Mouse (Mus musculus) midbrain, embryonic 12.5 days (tissue): ENCODE results near the gene Selenop. TPM values are rescaled to one million over a fixed set of nuclear protein-coding genes. Genes with fewer than 3 reads are reported as not detected.
"Not testable (repeated sequence)": the region's sequence is repeated elsewhere in the genome, so short reads cannot be mapped to it uniquely, and the experiment has no call there.

ENCODE experiments used
- ATAC-seq: fragments of 200-750 bp; cut with Nextera tagmentation; 2 replicates; pipeline ENCODE4 v1.8.0; 2017; ENCODE audit warnings: low read depth, moderate TSS enrichment, moderate library complexity; ENCODE audit not compliant: low FRiP score
- H3K27ac ChIP-seq: fragments of 300-500 bp; sonication (generic); replicated peaks from 2 replicates; pipeline ENCODE4 v1.5.1; 2016; ENCODE audit warnings: mild to moderate bottlenecking
- H3K27me3 ChIP-seq: fragments of 300-500 bp; sonication (generic); 2 replicates; pipeline ENCODE4 v1.6.1; 2016; ENCODE audit warnings: mild to moderate bottlenecking
- H3K36me3 ChIP-seq: fragments of 300-500 bp; sonication (generic); 2 replicates; pipeline ENCODE4 v1.6.1; 2016
- H3K4me1 ChIP-seq: fragments of 300-500 bp; sonication (generic); 2 replicates; pipeline ENCODE4 v1.6.1; 2016
- H3K4me2 ChIP-seq: fragments of 300-500 bp; sonication (generic); replicated peaks from 2 replicates; pipeline ENCODE4 v1.6.1; 2016; ENCODE audit warnings: mild to moderate bottlenecking, moderate library complexity
- H3K4me3 ChIP-seq: fragments of 300-500 bp; sonication (generic); 2 replicates; pipeline ENCODE4 v1.5.1; 2016; ENCODE audit warnings: mild to moderate bottlenecking
- H3K9ac ChIP-seq: fragments of 300-500 bp; sonication (generic); replicated peaks from 2 replicates; pipeline ENCODE4 v1.6.1; 2016; ENCODE audit warnings: mild to moderate bottlenecking, moderate library complexity
- H3K9me3 ChIP-seq: fragments of 300-500 bp; sonication (generic); 2 replicates; pipeline ENCODE4 v1.6.1; 2016; ENCODE audit warnings: mild to moderate bottlenecking
- WGBS: fragments of 180-500 bp; shearing (Covaris S2); methylation state at CpG from one replicate; pipeline ENCODE4 v1.1.7; 2016; 5-methylcytosine and 5-hydroxymethylcytosine counted together
- polyA plus RNA-seq: library from polyadenylated mRNA; unstranded; fragments of >200 nt; fragmentation: Nextera tagmentation; extraction: Ambion mirVana; gene quantifications from 2 replicates; pipeline ENCODE4 v1.2.1, GENCODE M21; 2016

Selenop gene
- 77.3 and 86.8 TPM in 2 replicates for polyA plus RNA-seq

DNA sequence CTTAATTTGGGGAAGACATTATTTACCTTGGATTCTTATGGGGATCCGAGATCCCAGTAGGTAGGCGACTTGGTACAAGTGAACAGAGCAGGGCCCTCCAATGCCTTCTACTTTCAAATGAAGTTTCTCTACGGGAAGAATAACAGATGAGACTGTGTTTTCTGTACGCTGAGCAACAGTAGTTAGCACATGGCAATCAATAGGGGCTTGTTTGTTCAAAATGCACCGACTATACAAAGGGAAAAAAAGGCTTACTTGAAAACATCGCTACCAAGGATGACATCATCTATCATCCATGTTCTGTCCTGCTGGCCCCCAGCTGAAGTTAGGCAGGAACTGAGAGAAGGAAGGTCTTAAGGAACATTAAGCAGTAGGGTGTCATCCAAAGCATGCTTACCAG lies at the start of gene Selenop:
Gene Selenop (plus strand): TSS at position 301 of the 400 bp plus-strand sequence.
- Histone ChIP-seq H3K9ac (no peak within 1 kb of the TSS), H3K27me3 (no peaks in the 10 kb centered on the region), H3K9me3 (no peaks in the 10 kb centered on the region), H3K27ac (no peak within 1 kb of the TSS), H3K4me2 (no peak within 1 kb of the TSS), H3K36me3 (no peaks in the 10 kb centered on the region), H3K4me1 (peaks cover 8% of the 10 kb centered on the region; the same call in 1 of the 2 replicates), H3K4me3 (no peak within 1 kb of the TSS)
- 90% methylated on average over 6 of the region's 6 CpGs for WGBS
- no peak for ATAC-seq

DNA sequence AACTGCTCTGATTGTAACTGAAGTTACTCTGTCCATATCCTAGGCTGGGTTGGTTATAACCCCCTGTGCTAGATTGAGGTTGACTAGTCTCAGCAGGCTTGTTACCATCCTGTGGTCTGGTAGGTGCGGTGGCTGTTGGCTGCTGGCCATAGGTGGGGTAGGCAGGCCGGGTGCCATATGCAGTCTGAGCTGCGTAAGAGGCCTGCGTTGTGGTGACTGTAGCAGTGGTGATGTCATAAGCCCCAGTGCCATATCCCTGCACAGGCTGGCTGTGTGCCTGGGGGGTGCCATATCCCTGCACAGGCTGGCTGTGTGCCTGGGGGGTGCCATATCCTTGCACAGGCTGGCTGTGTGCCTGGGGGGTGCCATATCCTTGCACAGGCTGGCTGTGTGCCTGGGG lies 49.7 kb upstream of the Selenop start:
- not testable (repeated sequence) for H3K27ac ChIP-seq, H3K4me1 ChIP-seq, H3K27me3 ChIP-seq, ATAC-seq, H3K36me3 ChIP-seq, H3K9me3 ChIP-seq, H3K9ac ChIP-seq, H3K4me3 ChIP-seq, H3K4me2 ChIP-seq
- WGBS, result 97% methylated on average over 4 of the region's 4 CpGs

DNA sequence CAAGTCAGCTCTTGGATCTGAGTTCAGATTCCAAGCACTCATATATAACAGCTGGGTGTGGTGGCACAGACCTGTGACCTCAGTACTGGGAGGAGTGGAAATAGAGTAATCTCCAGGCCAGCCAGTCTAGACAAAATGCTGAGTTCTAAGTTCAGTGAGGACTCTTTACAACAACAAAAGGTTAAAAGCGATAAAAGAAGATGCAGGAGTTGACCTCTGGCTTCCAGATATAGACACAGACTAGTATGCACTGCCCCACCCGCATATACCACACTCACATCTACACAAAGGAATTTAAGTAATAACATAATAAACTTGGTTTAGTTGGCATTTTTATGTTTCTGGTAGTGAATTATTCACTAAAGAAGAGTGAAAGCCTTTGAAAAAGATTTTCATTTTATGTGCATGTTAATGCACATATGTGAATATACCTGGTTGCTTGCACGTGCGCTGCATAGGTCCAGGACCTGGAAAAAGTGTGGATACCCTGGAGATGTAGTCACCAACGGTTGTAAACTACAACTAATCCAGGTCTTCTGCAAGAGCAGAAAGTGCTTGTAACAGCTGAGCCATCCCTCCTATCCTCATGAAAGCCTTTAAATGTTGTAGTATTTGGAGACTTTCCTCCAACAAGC lies 45.4 kb upstream of the Selenop start:
- Histone ChIP-seq H3K27ac (no peak overlapping the region), H3K4me1 (no peaks in the 10 kb centered on the region), H3K36me3 (no peaks in the 10 kb centered on the region), H3K9ac (no peak overlapping the region), H3K4me2 (no peak overlapping the region), H3K4me3 (no peak overlapping the region), H3K9me3 (no peaks in the 10 kb centered on the region), H3K27me3 (no peaks in the 10 kb centered on the region)
- no peak for ATAC-seq
- 90% methylated on average over 5 of the region's 5 CpGs for WGBS

DNA sequence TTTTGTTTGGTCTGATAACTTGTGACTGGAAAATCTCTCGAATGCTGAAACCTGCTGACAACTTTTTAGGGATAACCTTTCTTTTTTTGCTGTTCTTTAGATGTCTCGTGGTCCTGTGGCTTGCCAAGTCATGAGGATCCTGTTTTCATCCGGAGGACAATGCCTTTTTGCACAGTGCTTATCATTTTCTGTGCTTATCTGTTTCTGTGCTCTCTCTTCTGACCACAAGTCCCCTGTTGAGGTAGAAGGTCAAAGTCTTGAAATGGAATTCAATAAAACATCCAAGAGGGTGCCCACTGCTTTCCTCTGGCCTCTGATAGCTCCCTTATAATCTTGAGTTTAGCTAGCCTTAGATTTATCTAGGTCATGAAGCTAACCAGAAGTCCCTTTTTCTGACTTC lies 41.8 kb upstream of the Selenop start:
- no peak for ATAC-seq
- Histone ChIP-seq H3K9ac (no peak overlapping the region), H3K27ac (no peak overlapping the region), H3K36me3 (no peaks in the 10 kb centered on the region), H3K4me1 (no peaks in the 10 kb centered on the region), H3K4me2 (no peak overlapping the region), H3K27me3 (no peaks in the 10 kb centered on the region), H3K9me3 (no peaks in the 10 kb centered on the region), H3K4me3 (no peak overlapping the region)
- whole genome bisulfite sequencing, result 73% methylated on average over 3 of the region's 3 CpGs

DNA sequence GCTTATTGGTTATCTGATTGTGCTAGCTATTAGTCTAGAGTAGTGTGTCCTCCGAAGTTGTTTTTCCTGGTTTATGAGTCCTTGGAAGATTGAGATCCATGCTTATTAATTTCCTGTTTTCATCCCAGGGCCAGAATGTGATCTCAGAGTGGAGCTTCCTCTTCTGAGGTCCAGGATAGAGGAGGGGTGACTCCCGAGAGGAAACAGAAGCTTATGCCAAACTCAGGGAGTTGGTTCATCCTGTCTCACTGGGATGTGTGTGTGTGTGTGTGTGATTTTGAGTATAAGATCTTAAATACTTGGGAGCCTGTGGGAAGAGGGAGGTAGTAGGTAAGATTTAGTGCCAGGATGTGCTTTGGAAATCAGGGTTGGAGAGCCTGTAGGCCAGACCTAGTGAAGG lies 40.2 kb upstream of the Selenop start:
- no peak for ATAC-seq
- Histone ChIP-seq H3K4me3 (no peak overlapping the region), H3K4me1 (0 out of 2 replicates have a peak, but pooled peaks cover 4% of the 10 kb centered on the region), H3K27me3 (no peaks in the 10 kb centered on the region), H3K4me2 (no peak overlapping the region), H3K27ac (no peak overlapping the region), H3K36me3 (no peaks in the 10 kb centered on the region), H3K9me3 (no peaks in the 10 kb centered on the region), H3K9ac (no peak overlapping the region)
- 80% methylated on average over 2 of the region's 2 CpGs for WGBS

DNA sequence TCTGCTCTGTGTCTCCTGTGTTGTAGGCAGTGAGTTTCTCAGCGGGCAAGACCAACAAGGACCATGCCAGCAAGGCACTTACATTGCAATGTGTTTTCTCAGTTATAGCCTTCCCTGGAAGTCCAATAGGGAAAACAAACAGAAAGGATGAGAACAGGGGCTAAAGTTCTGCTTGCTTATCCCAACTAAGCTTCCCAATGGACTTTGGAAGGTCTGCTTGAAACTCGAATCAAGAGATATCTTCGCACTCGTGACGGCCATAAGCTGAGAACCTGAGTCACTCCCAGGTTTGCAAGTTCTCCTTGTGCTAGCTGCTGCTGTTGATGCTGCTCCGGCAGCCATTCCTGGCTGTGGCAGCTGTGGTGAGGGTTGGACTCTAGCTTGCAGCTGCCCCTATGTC lies 39.4 kb upstream of the Selenop start:
- H3K4me3 ChIP-seq, result no peak overlapping the region
- H3K9ac ChIP-seq, result no peak overlapping the region
- 0 out of 2 replicates have a peak, but pooled peaks cover 4% of the 10 kb centered on the region for H3K4me1 ChIP-seq
- no peak overlapping the region for H3K27ac ChIP-seq
- no peak for ATAC-seq
- 91% methylated on average over 6 of the region's 6 CpGs for WGBS
- no peaks in the 10 kb centered on the region for H3K27me3 ChIP-seq
- no peaks in the 10 kb centered on the region for H3K9me3 ChIP-seq
- no peak overlapping the region for H3K4me2 ChIP-seq
- no peaks in the 10 kb centered on the region for H3K36me3 ChIP-seq

DNA sequence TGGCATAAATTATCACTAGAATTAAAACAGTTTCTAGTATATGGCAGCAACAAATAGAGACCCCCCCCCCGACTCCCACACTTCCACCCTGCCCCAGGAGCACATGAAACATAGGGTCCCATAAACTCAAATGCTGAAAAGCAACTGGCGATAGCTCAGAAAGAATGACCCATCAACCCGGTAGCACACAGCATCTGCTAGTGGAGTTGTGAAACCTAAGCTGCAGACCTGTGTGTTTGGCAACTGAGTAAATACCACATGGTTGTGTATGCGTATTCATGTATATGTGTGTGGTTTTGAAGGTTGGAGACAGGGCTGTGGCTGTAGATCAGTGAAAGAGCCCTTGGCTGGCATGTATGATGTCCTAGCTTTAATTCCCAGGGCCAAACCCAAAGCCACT lies 37.3 kb upstream of the Selenop start:
- 0 out of 2 replicates have a peak, but pooled peaks cover 4% of the 10 kb centered on the region for H3K4me1 ChIP-seq
- no peak overlapping the region for H3K9ac ChIP-seq
- no peak for ATAC-seq
- H3K27ac ChIP-seq, result no peak overlapping the region
- H3K36me3 ChIP-seq, result no peaks in the 10 kb centered on the region
- no peak overlapping the region for H3K4me2 ChIP-seq
- WGBS, result 86% methylated on average over 4 of the region's 4 CpGs
- no peak overlapping the region for H3K4me3 ChIP-seq
- no peaks in the 10 kb centered on the region for H3K27me3 ChIP-seq
- no peaks in the 10 kb centered on the region for H3K9me3 ChIP-seq

DNA sequence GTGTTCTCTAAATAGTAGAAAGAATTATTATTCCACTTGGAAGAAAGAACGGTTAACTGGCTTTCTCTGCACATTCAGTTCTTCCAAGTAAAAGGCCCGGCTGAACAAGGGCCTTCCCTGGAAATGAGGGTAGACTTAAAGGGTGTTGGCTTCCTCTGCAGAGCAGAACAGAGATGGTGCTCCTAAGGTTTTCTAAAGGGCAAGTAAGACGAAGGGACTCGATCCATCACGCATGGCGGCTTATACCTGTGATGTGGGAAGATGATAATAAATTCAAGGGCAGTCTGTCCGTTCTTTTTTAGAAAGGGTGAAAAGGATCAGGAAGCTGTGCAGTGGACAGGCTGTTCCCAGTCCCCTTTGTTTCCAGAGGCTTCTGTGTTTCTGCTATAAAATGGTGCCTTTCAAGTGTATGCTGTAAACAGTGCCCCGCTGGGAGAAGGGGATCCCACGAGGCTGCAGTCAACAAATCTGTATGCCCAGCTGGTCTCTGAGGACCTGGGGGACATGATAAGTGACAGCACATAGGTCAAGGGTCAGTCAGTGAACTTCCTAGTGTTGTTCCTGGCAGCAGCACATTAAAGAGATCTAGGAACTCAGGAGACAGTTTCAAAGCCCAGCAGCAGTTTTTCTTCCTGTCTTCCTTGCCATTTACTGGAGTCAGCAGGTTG lies 36.0 kb upstream of the Selenop start:
- Histone ChIP-seq H3K36me3 (no peaks in the 10 kb centered on the region), H3K9ac (no peak overlapping the region), H3K9me3 (no peaks in the 10 kb centered on the region), H3K27ac (no peak overlapping the region), H3K27me3 (no peaks in the 10 kb centered on the region), H3K4me3 (no peak overlapping the region), H3K4me2 (no peak overlapping the region), H3K4me1 (0 out of 2 replicates have a peak, but pooled peaks cover 4% of the 10 kb centered on the region)
- WGBS, result 40% methylated on average over 9 of the region's 9 CpGs
- no peak for ATAC-seq

DNA sequence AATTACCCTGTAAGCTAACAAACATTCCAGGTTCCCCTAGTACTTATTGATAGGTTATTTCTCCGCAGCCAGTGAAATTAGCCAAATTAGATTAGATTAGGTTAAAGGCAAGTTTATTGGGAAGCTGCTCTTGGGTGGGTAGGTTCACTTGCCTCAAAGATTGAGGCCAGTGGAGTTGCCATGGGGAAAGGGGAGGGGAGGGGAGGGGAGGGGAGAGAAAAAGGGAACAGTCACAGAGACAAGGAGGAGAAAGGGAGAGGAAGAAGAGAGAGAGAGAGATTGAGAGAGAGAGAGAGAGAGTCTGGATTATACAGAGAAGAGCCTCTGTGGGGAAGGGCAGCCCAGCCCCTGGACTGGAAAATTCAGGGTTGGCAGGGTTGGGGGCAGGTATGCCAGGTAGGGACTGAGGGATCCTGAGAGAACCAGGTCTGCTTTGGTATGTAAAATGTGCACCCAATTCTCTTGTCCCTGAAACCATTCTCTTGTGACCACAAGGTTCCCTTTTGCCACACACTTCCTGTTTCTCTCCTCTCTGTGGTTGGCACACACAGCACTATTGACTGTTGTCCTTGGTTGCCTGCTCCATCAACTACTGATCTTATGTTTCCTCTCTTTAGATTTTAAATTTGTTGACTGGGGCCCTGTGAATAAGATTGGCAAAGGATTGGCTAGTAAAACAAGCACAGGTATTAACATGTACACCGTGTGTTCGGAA lies 34.4 kb upstream of the Selenop start:
- Histone ChIP-seq H3K9ac (no peak overlapping the region), H3K36me3 (no peaks in the 10 kb centered on the region), H3K4me2 (no peak overlapping the region), H3K27me3 (no peaks in the 10 kb centered on the region), H3K4me1 (0 out of 2 replicates have a peak, but pooled peaks cover 4% of the 10 kb centered on the region), H3K9me3 (no peaks in the 10 kb centered on the region), H3K27ac (no peak overlapping the region), H3K4me3 (no peak overlapping the region)
- no peak for ATAC-seq
- 92% methylated on average over 3 of the region's 3 CpGs for WGBS

DNA sequence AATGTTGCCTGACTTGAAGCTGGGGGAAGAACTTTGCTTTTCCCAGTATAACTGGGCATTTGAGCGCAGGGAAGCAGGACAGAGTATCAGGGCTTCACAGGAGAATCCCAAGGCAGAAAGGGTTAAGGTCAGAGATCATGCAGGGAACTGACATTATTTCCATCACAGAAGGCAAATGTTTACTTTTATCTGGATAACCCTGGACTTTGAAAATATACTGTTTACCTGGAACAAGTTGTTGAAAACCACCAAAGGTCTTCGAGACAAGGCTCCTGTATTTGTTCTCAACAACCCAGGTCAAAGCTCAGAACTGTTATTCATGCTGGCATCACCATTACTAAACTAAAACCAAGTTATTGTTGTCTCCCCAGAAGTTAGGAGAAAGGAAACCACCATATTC lies 32.0 kb upstream of the Selenop start:
- Histone ChIP-seq H3K4me1 (0 out of 2 replicates have a peak, but pooled peaks cover 4% of the 10 kb centered on the region), H3K9me3 (no peaks in the 10 kb centered on the region), H3K36me3 (no peaks in the 10 kb centered on the region), H3K27me3 (no peaks in the 10 kb centered on the region), H3K27ac (no peak overlapping the region), H3K9ac (no peak overlapping the region), H3K4me3 (no peak overlapping the region), H3K4me2 (no peak overlapping the region)
- ATAC-seq, result no peak
- WGBS, result 85% methylated on average over 2 of the region's 2 CpGs

DNA sequence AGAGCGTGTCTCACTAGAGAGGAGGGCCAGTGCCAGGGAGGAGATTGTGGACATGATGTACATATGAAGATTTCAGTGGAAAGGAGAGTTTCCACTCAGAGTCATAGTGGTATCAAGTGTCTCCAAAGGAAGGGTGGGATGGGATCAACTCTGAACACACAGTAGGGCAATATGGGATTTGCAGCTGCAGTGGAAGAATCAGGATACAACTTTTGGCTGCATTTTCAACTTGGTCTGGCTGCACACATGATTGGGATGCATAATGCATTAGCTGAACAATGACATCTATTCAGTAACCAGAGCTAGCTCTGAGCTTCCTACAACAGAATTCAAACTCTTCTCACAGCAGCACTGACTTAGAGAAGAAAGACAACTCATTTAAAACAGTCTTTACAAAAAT lies 30.4 kb upstream of the Selenop start:
- Histone ChIP-seq H3K9ac (no peak overlapping the region), H3K27ac (no peak overlapping the region), H3K9me3 (no peaks in the 10 kb centered on the region), H3K27me3 (no peaks in the 10 kb centered on the region), H3K4me2 (no peak overlapping the region), H3K36me3 (no peaks in the 10 kb centered on the region), H3K4me3 (no peak overlapping the region), H3K4me1 (no peaks in the 10 kb centered on the region)
- WGBS, result 68% methylated on average over 1 of the region's 1 CpGs
- peak; percentile 70 for ATAC-seq

DNA sequence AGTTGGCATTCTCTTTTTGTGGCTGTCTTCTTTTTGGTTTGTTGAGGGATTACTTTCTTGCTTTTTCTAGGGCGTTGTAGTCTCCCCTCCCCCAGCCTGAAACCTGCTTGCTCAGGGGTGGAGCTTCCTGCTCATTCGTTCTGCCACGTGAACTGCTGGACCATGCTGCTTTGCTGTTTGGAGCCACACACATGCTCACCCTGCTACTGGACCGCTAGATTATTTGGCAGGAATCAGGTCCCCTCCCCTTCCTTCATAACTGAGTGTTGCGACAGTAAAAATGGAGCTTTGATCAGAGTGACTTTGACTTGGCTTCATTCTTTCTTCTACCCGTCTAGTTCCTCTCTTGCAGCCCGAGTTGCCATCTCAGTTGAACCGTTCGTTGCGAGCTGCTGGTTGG lies 23.3 kb upstream of the Selenop start:
- ATAC-seq, H3K4me2 ChIP-seq, H3K27me3 ChIP-seq, H3K9ac ChIP-seq, H3K9me3 ChIP-seq, H3K36me3 ChIP-seq, H3K4me3 ChIP-seq, H3K4me1 ChIP-seq, H3K27ac ChIP-seq: not testable (repeated sequence)
- 86% methylated on average over 10 of the region's 10 CpGs for WGBS
